Comparison of ENCODE assay signal across 16 mouse cellular contexts in the genomic region with DNA sequence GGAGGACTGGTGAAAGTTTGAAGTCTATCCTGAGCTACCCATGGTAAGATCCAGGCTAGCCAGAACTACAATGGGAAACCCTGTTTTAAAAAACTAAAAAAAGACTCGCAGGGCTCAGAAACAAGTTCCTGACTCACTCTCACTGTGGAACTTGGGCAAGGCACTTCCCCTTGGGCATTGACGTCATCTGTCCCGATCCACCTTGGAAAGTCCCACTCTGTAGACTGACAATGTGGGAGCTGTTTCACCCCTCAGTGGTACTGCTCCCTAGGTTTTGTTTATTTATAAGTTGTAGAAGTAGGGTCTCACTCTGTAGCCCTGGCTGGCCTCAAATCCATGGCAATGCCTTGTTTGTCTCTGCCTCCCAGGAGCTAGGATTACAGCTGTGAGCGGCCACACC. TPM values are rescaled to one million over a fixed set of nuclear protein-coding genes. Genes with fewer than 3 reads are reported as not detected.
DNase-seq lines count a peak whose midpoint lies in the region; ATAC-seq and TF ChIP-seq lines count a peak whose summit lies in the region.
"Had no signal": no experiment of that assay in that cellular context is flagged by ENCODE, and none has a peak within 500 bp of the region (broad histone marks: within the 10 kb centered on the region; RNA-seq: fewer than 3 reads in every experiment).

No protein-coding gene starts in this region.

- H3K9me3 ChIP-seq in heart, embryonic 12.5 days (replicated peaks) = no peaks in the 10 kb centered on the region
- H3K9me3 ChIP-seq: forebrain, embryonic 15.5 days; midbrain, embryonic 15.5 days had no signal

- TF ChIP-seq POLR2A in lung, adult 2 months (IDR thresholded peaks at IDR 0.05; ENCODE audit: borderline replicate concordance, extremely low read depth, low read depth, low read length) = no peak

- H3K4me3 ChIP-seq in heart, embryonic 12.5 days = no peak overlapping the region
- H3K4me3 ChIP-seq in lung, adult 2 months (replicated peaks; ENCODE audit: extremely low read depth, low read depth, low read length) = no peak overlapping the region
- H3K4me3 ChIP-seq: forebrain, embryonic 15.5 days; midbrain, embryonic 15.5 days had no signal

- H3K36me3 ChIP-seq in heart, embryonic 12.5 days = peaks cover 48% of the 10 kb centered on the region
- H3K36me3 ChIP-seq: midbrain, embryonic 15.5 days had no signal

- peaks cover 5% of the 10 kb centered on the region; the same call in 1 of the 2 replicates for H3K4me1 ChIP-seq in heart, embryonic 12.5 days (replicated peaks)
- peaks cover 6% of the 10 kb centered on the region; the same call in 1 of the 2 replicates for H3K4me1 ChIP-seq in lung, adult 2 months (ENCODE audit: control insufficient read depth, insufficient read depth, low read length)
- H3K4me1 ChIP-seq: forebrain, embryonic 15.5 days had no signal

- peak; percentile 97 for DNase-seq in heart, adult 11 months
- peak; percentile 54 to 55 for DNase-seq in lung, adult 18-20 months
- no peak for DNase-seq in lung, adult 2 months
- no peak for DNase-seq in cerebellum, postnatal 36 days
- no peak for DNase-seq in natural killer cell, adult 2 months (ENCODE audit: low spot score in 2 of 2)
- DNase-seq: cerebellum, adult 9-11 months; gastrocnemius, postnatal 36 days; left cerebral cortex, postnatal 4 days had no signal

- no peak for ATAC-seq in heart, embryonic 12.5 days (ENCODE audit: insufficient number of reproducible peaks, low FRiP score)
- ATAC-seq in common myeloid progenitor, adult 5-6 weeks (replicated peaks; ENCODE audit: low read depth, poor library complexity, severe bottlenecking) = 0 out of 2 replicates have a peak, but pooled peaks have one; percentile 34
- peak; percentile 86 for ATAC-seq in megakaryocyte, adult 5-6 weeks (ENCODE audit: poor library complexity, severe bottlenecking)
- ATAC-seq: CD4-positive, CD25-positive, alpha-beta regulatory T cell, adult 4 months; forebrain, embryonic 15.5 days; midbrain, embryonic 15.5 days had no signal

- no peak overlapping the region for H3K9ac ChIP-seq in heart, embryonic 12.5 days
- H3K9ac ChIP-seq: forebrain, embryonic 15.5 days; hindbrain, embryonic 14.5 days; midbrain, embryonic 15.5 days had no signal

- H3K27ac ChIP-seq in heart, embryonic 12.5 days (ENCODE audit: poor library complexity, severe bottlenecking) = no peak overlapping the region
- H3K27ac ChIP-seq: forebrain, embryonic 15.5 days; hindbrain, embryonic 14.5 days; midbrain, embryonic 15.5 days; stomach, postnatal 0 days had no signal

- no peak overlapping the region for H3K4me2 ChIP-seq in heart, embryonic 12.5 days
- H3K4me2 ChIP-seq: forebrain, embryonic 15.5 days; hindbrain, embryonic 14.5 days; midbrain, embryonic 15.5 days had no signal

- TF ChIP-seq CTCF in lung, adult 2 months (IDR thresholded peaks at IDR 0.05; ENCODE audit: insufficient read depth, low read length) = no peak

- H3K27me3 ChIP-seq in heart, embryonic 12.5 days (replicated peaks) = no peaks in the 10 kb centered on the region
- H3K27me3 ChIP-seq: forebrain, embryonic 15.5 days; midbrain, embryonic 15.5 days had no signal

- 82% methylated on average over 4 of the region's 4 CpGs for WGBS in heart, embryonic 12.5 days
- WGBS in lung, adult 2 months = 54% methylated on average over 4 of the region's 4 CpGs

RNA-seq across cellular contexts. Expression of a gene that starts 7.4 kb away (rescaled TPM):
- polyA plus RNA-seq in heart, embryonic 12.5 days (2016; fragmentation: Nextera tagmentation; extraction: Ambion mirVana) = 253 and 258 TPM in 2 replicates
- polyA plus RNA-seq in lung, adult 2 months (2012; rRNA removed) = 243 and 337 TPM in 2 replicates
- total RNA-seq in common myeloid progenitor, adult 5-6 weeks (2017) = 27.7 and 48.8 TPM in 2 replicates
- total RNA-seq in megakaryocyte, adult 5-6 weeks (2015) = 211 and 215 TPM in 2 replicates
- 71.8 and 92.8 TPM in 2 replicates for total RNA-seq in megakaryocyte, adult 5-6 weeks (2017)

RNA-seq across cellular contexts. Expression of a gene that starts 15.8 kb away (rescaled TPM):
- polyA plus RNA-seq in heart, embryonic 12.5 days (2016; fragmentation: Nextera tagmentation; extraction: Ambion mirVana) = 139 and 140 TPM in 2 replicates
- polyA plus RNA-seq in lung, adult 2 months (2012; rRNA removed) = 20.5 and 21.8 TPM in 2 replicates
- total RNA-seq in common myeloid progenitor, adult 5-6 weeks (2017) = 123 and 135 TPM in 2 replicates
- 29.4 and 30.7 TPM in 2 replicates for total RNA-seq in megakaryocyte, adult 5-6 weeks (2015)
- total RNA-seq in megakaryocyte, adult 5-6 weeks (2017) = 47.8 and 50.6 TPM in 2 replicates

RNA-seq across cellular contexts. Expression of a gene that starts 30.7 kb away (rescaled TPM):
- polyA plus RNA-seq in heart, embryonic 12.5 days (2016; fragmentation: Nextera tagmentation; extraction: Ambion mirVana) = 1,393 and 1,408 TPM in 2 replicates
- polyA plus RNA-seq in lung, adult 2 months (2012; rRNA removed) = 2,531 and 3,134 TPM in 2 replicates
- total RNA-seq in common myeloid progenitor, adult 5-6 weeks (2017) = not detected in 2 replicates
- total RNA-seq in megakaryocyte, adult 5-6 weeks (2015) = 0.71 and 1.2 TPM in 2 replicates
- total RNA-seq in megakaryocyte, adult 5-6 weeks (2017) = 0.57 and 1.5 TPM in 2 replicates

Comparison
In these comparisons a context has a peak if more than half of its experiments do, and no peak if none do; other contexts are left out.
1. DNase-seq: peak in heart, adult 11 months (single experiment) and lung, adult 18-20 months (2 of 2); none in lung, adult 2 months (single experiment), cerebellum, postnatal 36 days (0 of 2) and natural killer cell, adult 2 months (0 of 2).